Mouse (Mus musculus) retina, postnatal 7 days (tissue): ENCODE measurements at regions not wholly inside any gene's neighbourhood (a gene's known extent, or its start where the extent isn't known, plus 50 kb on each side); places are given as distances from the start of the nearest gene placed in this dataset.
"Not testable (repeated sequence)": the region's sequence is repeated elsewhere in the genome, so short reads cannot be mapped to it uniquely, and the experiment has no call there.

Experiments used
- DNase-seq: peaks from one replicate; pipeline ENCODE4 v3.0.0-alpha.2; 2012; ENCODE audit warnings: low read depth, low spot score

DNA sequence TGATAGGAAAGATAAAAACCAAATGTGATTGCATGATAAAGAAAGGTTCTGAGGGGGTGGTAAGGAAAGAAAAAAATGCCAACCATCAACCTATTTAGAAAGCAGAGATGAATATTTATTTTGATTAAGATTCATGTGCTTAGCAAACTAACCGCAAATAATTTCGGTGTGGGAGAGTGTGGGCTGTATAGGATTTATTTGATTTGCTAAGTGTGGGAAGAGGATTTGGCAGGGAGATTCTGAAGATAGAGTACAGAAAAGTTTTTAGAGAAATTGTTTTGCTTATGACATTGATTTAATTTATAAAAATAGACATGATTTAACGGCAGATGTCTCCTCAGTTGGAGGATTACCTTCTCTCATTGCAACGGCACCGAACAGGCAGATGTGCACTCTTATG lies 250.3 kb downstream of the Pros1 start:
- DNase-seq = no peak

DNA sequence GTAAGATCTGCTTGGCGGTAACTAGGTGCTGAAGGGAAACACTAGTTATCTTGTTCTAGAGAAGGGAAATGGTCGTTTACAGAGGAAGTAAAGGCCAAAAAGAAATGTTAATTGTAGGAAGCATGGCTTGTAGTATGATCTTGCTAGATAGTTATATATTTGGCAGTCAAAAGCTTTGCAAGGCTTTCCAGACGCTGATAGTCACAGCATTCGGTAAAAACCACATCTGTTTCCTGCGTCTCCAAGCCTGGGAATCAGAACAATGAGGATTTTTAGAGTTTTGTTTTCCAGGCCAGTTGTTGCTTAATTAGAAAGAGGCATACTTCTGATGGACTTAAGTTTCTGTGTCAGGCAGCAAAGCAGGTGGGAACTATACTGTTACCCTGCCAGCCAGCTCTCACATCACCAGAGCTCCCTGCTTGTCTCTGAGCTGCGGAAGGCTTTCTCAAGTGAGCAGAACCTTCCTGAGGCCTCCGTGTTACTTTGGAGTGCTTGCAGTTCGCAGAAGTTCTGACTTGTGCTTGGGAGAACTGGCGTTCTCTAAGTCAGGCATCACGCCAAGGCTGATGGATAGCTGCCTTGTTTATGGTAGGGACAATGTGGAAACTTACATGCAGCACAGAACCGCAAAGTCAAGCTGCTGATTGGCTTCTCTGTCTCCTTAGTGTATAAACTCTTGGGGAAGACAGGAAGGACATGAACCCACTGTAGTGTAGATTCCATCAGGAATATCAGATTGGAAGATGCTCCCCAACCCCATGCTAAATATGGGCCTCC lies 251.0 kb downstream of the Pros1 start:
- no peak for DNase-seq

DNA sequence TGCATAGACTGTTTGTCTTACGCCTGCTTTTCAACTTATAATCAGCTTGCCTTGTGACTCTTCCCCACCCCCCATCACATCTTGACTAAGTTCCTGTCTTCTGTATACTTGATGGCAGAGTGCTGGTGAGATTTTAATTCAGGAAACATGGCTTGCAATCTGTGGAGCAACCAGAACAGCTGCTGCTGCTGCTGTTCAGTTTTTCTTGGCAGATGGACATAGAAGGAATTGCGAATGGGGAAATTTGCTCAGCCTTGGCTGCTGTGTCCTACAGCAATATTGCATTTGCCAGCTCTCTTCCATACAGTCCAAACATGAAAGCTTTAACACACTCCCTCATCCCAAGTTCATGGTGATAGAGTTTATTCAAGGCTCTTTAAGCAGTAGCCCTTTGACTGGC lies 262.3 kb downstream of the Pros1 start:
- no peak for DNase-seq

DNA sequence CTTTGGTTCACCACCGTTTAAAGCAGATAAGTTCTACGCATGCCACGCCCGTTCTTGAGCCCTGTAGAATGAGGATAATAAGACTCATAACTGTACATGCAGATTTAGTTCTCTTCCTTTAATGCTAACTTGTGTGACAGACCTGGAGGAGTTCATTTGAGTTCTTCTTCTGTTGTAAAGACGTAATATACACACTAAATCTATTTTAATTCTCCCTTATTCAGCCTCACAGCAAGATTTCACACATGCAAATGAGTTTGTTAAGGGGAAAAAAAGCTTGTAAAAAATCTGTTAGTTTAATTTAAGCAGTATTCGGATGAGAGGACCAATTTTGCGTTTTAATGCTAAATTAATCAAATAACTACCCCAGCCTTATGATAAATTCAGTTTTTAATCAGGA lies 264.6 kb downstream of the Pros1 start:
- DNase-seq = no peak

DNA sequence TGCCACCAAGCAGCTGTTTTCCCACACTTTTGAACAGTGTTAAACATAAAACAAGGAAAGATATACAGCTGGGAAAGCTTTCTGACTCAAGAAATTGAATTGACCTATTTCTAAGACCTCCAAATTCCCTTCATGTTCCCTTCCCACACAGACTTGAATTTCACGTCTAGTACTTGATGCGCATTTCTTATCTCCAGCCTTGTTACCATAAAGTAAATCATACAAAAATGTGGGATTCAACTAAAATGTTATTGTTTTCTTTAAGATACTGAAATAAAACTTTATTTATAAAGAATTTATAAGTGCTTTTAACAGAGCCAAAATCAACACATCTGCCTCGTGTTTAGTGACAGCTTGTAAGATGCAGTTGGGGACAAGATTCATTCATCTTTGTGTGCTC lies 289.7 kb downstream of the Pros1 start:
- DNase-seq = no peak

DNA sequence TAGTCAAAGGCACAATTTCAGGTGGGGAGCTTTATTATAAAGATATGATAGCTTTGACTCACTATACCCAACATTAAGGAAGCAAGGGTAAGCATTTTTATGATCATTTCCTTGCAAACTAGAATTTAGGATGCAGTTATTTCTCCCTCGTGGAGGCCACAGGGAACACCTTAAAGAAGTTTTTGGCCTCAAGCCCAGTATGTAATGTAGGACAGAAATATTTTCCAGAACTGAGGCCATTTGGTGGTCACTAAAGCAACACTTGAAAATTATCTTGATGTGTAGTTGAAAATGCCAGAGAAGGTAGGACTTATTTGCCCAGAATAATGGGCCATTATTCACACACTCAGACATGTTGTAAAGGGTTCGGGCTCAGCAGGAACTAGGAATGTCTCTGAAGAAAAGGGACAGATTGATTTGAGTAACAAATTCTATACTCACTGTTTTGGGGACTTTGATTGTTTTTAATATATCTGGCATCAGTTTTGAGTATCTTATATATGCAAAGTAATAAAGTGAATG lies 301.3 kb downstream of the Pros1 start:
- DNase-seq = no peak

DNA sequence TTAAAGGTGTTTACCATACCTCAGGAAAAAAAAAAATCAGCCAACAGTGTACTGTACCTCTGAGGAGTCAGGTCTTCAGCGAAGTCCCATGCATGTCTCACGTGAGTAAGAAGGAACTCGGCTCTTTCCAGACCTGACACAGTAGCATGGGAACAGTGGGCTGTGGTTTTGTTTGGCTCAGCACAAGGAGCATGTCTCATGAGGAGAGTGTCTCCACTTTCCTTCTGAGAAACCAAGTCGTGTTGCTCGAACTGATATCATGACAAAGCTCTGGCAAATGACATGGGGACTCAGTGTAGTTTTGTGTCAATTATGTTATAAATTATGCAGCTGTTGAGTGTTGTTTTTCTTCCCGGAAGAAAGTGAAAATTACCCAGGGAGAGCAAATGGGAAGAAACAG lies 316.0 kb downstream of the Pros1 start:
- no peak for DNase-seq

DNA sequence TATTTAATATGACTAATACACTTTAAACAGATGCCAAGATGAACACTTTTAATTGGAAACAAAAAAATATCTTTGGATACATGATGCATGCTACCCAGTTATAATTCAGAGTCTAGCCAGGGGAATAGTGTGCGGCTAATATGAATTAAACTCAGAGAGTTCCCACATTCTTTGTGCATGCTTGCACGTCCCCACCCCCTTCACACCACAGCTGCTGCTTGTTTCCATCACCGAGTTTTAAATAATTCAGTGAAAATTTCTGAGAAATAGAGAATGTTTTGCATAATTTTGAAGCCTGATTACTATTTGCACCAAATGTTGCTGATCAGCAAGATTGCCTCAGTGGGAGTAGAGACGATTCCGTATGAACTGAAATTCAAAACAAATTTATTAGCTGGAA lies 325.1 kb downstream of the Pros1 start:
- DNase-seq = no peak

DNA sequence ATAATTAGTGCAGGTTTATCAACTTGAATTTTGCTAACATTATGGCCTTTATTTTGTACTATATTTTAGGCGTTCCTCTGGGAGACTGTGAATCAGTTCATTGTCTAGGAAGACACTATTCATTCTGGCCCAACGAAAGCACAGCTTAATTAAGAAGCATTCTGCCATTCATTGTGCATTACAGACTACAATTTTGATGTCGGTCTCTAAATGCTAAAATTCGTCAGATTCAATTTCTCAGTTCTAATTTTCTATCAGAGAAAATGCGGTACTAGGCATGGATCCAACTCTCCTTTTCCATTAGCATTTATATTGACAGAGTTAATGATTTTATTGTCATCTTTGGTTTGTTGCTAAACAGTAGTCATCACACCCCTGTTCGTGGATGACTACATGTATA lies 337.1 kb downstream of the Pros1 start:
- no peak for DNase-seq

DNA sequence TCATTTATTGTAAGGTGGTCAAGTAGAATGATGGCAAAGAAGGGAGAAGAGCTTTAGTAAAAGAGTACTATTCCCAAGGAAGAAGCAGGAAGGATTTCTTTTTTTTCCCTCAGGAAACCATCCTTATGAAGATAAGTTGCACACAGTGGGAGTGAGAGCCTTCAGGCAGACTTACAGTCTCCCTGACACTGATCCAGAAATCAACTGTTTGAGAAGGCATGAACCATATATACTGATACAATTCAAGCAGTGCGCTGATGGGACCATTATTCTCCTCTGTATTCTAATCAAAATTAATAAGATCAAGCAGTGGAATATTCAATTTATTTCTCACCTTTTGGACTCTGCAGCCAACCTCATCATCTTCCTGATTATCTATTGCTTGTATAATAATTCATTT lies 337.5 kb downstream of the Pros1 start:
- no peak for DNase-seq

DNA sequence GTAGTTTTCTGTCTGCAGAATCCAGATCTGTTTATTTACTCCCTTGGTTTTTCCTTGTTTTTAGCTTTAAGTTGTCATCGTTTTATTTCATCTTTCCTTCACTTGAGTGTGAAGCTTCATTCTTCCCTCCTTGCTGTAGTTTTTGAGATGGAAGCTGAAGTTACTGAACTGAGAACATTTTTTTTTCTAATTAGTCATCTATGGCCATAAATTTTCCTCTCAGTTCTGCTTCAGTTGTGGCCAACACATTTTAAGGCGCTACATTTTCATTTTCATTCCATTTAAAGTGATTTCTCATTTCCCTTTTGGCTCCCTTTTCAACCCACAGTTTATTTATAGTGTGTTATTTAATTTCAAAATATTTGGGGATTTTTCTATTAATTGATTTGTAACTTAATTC lies 340.5 kb downstream of the Pros1 start:
- DNase-seq = no peak

DNA sequence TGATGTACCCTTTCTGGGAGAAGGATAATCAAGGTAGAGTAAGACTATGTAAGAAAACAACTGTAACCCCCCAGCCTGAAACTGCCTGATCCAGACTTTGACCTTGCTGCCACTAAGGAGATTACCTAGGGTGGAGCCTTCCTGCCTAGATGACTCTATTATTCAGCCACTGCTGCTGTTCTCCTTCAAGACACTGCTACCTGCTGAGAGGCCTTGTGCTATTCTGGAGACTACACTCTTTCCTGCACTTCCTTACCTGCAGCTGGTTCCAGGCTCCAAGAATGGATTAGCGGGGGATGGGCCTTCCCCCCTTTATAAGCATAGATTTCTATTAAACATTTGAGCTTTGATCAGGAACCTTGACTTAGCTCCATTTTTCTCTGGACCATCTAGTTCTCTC lies 359.4 kb downstream of the Pros1 start:
- DNase-seq = not testable (repeated sequence)

DNA sequence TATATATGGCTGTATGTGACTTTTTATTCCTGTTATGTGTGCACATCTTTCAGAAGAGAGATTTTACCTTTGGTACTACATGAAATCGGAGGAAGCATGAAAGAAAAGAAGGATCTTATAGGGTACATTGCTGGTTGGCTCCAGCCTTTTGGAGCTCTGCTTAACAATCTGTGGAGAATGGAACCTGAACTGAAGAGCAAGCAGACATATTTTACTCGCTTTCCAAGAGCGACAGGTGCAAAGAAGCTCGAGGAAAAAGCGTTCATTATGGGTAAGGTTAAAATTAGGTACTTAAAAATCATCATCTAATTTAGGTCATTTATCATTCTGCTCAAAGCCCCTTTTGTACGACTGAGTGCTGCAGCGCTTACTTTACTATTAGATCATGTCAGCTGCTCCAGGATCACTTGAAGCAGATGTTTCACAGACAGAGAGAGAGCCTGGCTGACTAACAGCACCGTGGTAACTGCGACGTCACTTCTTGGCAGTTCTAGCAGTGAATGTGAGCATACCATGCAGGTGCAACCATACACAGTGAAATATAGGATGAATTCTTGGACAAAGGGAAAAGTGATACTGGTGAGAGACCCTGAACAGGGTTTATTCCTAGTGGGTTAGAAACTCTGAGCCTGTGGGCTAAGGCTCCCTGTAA lies 366.2 kb downstream of the Pros1 start:
- DNase-seq = no peak

DNA sequence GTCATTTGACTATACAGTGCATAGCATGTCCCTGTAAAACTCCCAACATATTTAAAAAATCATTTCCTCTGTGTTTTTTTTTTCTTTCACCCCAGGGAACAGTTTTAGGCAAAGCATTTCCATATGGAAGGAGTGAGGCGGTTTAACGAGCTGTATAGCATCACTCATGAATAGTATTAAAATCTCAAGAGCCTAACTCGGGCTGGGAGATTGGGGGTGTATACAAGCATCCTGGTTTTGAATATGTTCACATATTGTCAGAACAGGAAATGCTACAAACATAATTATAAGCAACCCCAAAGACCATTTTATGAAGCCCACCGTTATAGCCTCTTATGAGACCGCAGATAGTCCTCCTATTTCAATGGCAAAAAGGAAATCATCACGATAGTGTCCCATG lies 370.5 kb downstream of the Pros1 start:
- no peak for DNase-seq

DNA sequence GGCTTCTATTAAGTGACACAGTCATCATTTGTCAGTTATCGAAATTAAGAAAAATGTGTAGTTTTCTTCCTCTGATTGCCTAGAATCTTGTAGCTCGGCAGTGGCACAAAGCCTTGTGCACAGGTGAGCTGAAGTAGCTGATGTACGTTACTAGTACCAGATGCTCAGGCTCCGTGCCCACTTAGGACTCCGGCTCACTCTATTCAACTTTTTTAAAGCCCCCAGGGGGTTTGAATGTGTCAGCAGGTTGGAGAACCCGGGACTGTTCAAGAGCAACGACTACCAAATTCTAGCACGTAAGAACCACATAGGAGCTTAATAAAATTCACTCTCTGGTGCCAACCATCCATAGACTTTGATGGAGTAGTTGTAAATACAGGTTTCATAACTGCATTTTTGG lies 371.0 kb downstream of the Pros1 start:
- no peak for DNase-seq

DNA sequence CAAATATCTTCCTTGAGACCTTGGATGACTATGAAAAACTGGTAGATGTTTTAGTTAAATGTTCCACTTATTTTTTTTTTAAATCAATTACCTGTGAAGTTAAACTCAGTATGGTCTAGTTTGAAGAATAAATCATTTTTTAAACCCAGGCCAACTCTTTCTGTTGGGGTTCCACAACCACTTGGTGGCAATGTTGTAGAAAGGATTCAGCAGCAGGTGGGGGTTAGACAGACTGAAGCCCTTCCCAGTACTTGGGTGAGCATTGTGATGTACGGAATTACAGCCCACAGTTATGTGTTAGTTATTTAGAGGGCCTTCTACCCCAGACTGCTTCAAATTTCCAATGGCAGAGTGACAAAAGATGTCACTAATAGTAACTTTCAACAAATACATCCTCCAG lies 375.0 kb downstream of the Pros1 start:
- DNase-seq = no peak

DNA sequence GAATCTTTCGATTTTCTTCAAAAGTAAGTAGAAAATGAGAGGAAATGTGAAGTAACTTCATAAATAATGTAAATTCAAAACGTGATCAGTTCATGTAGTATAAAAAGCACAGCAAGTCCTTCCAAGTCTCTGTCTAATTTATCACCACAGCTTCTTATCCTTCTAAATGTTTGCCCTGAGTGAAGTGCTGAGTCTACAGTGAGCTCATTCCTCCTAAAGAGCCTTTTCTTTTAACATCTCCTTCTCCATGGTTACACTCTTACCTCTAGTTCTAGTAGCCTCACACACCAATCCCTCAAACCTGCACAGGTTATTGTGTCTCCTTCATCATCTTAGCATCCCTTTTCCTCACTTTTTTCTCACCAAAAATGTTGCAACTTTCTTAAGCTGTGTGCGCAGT lies 375.5 kb downstream of the Pros1 start:
- no peak for DNase-seq

DNA sequence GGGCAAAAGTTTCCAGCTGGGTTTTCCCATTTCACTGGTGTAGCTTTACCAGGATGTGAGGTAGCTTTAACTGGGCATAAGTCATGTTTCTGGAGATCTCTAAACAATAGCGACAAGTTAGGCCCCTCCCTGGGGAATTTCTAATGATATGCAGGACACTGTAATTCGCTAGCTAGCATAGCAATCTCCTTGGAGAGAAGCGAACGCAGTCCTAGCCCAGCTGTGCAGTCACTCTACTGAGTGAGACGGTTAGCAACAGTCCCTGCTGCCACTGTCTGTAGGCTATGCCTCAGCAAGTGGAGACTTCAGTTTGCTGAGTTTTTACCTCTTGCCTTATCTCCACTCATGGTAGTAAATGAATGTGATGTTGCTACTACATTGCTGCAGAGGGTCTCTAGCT lies 416.1 kb downstream of the Pros1 start:
- no peak for DNase-seq

DNA sequence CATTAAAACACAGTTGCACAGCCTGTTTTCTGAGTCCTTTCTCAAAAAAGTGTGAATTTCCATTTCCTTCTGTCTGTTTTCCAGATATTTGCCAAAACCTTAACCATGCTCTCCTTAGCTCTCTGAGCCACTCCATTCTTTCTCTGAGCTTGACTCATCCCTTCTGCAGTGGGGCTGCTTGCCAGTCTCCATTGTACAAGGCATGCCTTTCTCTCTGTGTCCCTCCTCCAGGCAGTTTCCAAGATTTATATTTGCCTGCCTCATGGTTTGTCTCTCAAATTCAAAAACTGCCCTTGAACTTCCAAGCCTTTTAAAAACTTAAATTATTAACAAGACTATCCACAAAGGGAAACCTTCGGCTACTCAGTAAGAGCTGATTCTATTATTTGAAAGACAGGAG lies 423.4 kb downstream of the Pros1 start:
- DNase-seq = no peak

DNA sequence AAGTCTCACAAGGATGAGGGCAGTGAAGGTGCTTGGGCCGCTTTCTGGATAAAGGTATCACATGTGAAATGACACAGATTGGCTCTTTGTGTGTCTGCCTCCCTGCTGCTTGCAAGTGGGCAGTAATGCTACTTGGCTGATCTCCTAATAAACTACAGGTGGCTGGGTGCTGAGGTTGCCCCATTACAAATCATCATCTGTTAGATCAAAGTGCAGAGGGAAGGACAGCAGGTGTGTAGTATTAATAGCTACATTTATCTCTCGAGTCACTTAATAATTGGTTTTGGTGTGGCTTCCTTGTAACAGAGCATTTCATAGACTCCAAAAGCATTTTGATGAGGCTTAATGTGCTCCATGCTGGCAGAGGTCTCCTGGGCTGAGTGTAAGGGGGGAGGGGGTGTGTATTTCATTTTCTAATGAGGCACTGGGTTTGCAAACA lies 424.2 kb downstream of the Pros1 start:
- no peak for DNase-seq

DNA sequence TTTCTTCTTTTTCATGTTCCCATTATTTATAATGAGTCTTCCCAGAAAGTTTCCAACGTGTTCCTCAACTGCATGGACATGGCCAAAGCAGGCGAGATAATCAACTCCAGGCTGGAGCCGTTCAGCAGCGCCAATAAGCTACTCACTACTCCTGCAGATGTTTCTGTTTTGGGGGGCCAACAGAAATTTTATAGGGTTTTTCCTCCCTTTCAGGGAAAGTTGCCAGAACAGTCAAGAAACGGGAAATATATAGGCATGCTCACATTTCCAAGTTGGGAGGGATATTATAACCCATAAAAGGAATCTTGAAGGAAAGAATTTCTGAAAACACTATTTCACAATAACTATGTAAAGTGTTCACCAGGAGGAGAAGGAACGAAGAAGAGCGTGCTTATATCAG lies 433.5 kb downstream of the Pros1 start:
- DNase-seq = no peak

DNA sequence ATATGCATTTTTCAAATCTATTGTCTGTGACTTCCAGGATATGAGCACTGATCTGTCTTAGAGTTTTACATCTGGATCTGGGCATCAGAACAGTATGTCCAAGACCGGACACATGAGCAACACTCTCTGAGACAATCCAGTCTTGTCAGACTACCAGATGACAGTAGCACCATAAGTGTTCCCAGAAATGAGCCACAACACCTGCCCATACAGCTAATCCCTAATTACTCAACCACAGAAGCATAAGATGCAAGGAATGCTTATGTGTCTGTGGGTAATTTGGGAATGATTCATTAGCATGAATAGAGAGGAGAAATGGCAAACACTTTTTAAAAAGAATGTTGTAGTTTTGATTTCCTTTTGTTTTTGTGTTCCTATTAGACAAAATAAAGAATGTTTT lies 457.6 kb downstream of the Pros1 start:
- DNase-seq = no peak

DNA sequence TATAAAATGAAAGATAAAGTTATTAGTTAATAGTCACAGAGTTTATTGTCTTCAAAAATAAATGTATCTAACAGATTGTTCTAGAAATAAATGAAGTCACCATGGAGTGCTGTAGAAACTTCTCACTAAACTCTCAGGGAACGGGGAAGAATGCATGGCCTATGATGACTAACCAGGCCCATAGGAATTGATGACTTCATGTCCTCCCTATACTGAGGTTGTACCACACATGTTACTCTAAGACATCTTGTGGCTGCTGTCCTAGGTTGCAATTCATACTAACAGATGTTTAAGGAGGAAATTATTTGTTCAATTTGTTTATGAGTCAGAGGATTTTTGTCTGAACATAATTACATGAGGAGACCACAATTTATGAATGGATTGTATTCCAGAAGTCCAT lies 459.4 kb downstream of the Pros1 start:
- no peak for DNase-seq
